Mouse (Mus musculus) lung, embryonic 14.5 days (tissue): ENCODE data around the gene Grm8. TPM values are rescaled to one million over a fixed set of nuclear protein-coding genes. Genes with fewer than 3 reads are reported as not detected.

ENCODE experiments used
- ATAC-seq: fragments of 200-750 bp; cut with Nextera tagmentation; 2 replicates; pipeline ENCODE4 v1.8.0; 2017; ENCODE audit warnings: mild to moderate bottlenecking, moderate TSS enrichment, moderate library complexity; ENCODE audit not compliant: insufficient read depth
- DNase-seq: peaks from one replicate; pipeline ENCODE4 v3.0.0-alpha.2; 2015
- H3K27ac ChIP-seq: fragments of 300-500 bp; sonication (generic); 2 replicates; pipeline ENCODE4 v1.5.1; 2014; ENCODE audit warnings: low read depth, mild to moderate bottlenecking, moderate library complexity
- H3K27me3 ChIP-seq: fragments of 300-500 bp; sonication (generic); 2 replicates; pipeline ENCODE4 v1.6.1; 2014; ENCODE audit warnings: low read length, control low read depth; ENCODE audit not compliant: insufficient read depth
- H3K36me3 ChIP-seq: fragments of 300-500 bp; sonication (generic); 2 replicates; pipeline ENCODE4 v1.6.1; 2014; ENCODE audit warnings: control low read depth; ENCODE audit not compliant: insufficient read depth
- H3K4me1 ChIP-seq: fragments of 300-500 bp; sonication (generic); 2 replicates; pipeline ENCODE4 v1.6.1; 2014; ENCODE audit warnings: antibody characterized with exemption, control low read depth; ENCODE audit not compliant: insufficient read depth
- H3K4me2 ChIP-seq: fragments of 300-500 bp; sonication (generic); 2 replicates; pipeline ENCODE4 v1.6.1; 2014; ENCODE audit warnings: mild to moderate bottlenecking
- H3K4me3 ChIP-seq: fragments of 300-500 bp; sonication (generic); 2 replicates; pipeline ENCODE4 v1.5.1; 2014; ENCODE audit warnings: low read depth, low read length
- H3K9ac ChIP-seq: fragments of 300-500 bp; sonication (generic); 2 replicates; pipeline ENCODE4 v1.6.1; 2014
- H3K9me3 ChIP-seq: fragments of 300-500 bp; sonication (generic); 2 replicates; pipeline ENCODE4 v1.6.1; 2016; ENCODE audit warnings: low read depth, low read length, control low read depth
- CTCF ChIP-seq: IDR thresholded peaks from 2 replicates; pipeline ENCODE4 v1.5.1; 2016; ENCODE audit warnings: antibody characterized with exemption, low read depth
- WGBS: fragments of 180-500 bp; shearing (Covaris S2); extraction: QIAGEN DNeasy Blood & Tissue Kit; methylation state at CpG from one replicate; pipeline ENCODE4 v1.1.7; 2014; 5-methylcytosine and 5-hydroxymethylcytosine counted together
- polyA plus RNA-seq: library from polyadenylated mRNA; unstranded; fragments of >200 nt; fragmentation: Nextera tagmentation; extraction: Ambion mirVana; gene quantifications from 2 replicates; pipeline ENCODE4 v1.2.1, GENCODE M21; 2014

Gene Grm8
- polyA plus RNA-seq, 1 experiment from 2014 or later = not detected

DNA sequence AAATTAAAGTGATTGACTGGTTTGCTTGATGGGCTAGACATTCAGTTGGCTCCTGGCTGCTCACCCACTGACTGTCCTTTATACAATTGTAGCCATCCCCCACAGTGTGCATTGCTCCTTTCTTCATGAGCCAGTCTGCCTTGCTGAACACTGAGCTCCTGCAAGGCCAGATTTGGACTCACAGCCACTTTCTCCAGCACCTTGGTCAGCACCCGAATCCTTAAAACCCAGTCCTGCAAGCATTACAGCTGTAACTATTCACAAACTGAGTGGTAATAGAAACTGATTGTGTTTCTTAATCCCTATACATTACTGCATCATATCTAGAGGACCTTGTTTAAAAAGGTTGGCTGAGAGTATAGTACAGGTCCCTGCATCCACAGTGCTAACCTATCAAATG, 221.7 kb downstream of the Grm8 start:
- H3K9ac ChIP-seq = no peak overlapping the region
- no peak for TF ChIP-seq CTCF
- no peak overlapping the region for H3K4me2 ChIP-seq
- H3K27ac ChIP-seq = no peak overlapping the region
- DNase-seq (peak; percentile 57), ATAC-seq (no peak)
- H3K4me3 ChIP-seq = no peak overlapping the region
- no peaks in the 10 kb centered on the region for H3K4me1 ChIP-seq
- H3K27me3 ChIP-seq = no peaks in the 10 kb centered on the region
- WGBS = 39% methylated on average over 1 of the region's 1 CpGs
- no peaks in the 10 kb centered on the region for H3K36me3 ChIP-seq
- H3K9me3 ChIP-seq = peaks cover 4% of the 10 kb centered on the region; the same call in 1 of the 2 replicates

DNA sequence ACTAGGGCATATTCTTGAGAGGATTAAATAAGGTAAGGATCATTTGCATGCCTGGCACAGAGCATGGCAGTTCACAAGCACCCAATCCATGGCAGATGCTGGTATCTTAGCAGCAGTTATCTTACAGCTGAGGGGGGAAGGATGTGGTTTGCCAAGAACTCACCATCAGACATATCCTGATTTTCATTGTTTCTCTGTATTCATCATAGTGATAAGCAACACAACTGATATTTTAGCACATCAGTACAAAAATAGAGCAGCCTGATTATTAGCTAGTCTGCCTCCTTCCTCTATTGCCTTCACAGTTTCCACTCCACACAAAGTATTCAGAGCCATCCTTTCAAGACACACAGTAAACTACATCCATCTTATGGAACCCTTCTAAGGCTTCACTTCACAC, 230.6 kb downstream of the Grm8 start:
- no peak for TF ChIP-seq CTCF
- Histone ChIP-seq H3K9me3 (no peaks in the 10 kb centered on the region), H3K36me3 (no peaks in the 10 kb centered on the region), H3K4me1 (no peaks in the 10 kb centered on the region), H3K4me3 (no peak overlapping the region), H3K27ac (no peak overlapping the region), H3K9ac (no peak overlapping the region), H3K27me3 (no peaks in the 10 kb centered on the region), H3K4me2 (no peak overlapping the region)
- ATAC-seq (no peak), DNase-seq (no peak)

DNA sequence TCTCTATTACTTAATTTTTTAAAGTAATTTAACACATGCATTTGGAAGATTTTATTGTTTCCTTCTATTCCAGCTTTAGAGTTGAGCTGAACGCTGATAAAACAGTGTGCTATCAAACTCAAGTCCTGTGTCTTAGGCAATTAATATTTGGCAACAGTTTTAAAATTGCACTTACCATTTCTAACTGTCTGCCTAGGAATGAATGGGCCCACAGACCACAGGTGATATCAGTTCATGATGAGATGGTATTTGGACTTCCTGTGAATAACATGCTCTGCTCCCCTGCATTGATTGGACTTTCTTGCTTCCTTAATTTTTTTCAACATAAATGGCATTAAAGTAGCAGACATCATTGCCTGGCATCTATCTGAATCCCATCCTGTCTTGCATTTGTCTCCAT, 232.8 kb downstream of the Grm8 start:
- 79% methylated on average over 1 of the region's 1 CpGs for WGBS
- no peak overlapping the region for H3K4me2 ChIP-seq

DNA sequence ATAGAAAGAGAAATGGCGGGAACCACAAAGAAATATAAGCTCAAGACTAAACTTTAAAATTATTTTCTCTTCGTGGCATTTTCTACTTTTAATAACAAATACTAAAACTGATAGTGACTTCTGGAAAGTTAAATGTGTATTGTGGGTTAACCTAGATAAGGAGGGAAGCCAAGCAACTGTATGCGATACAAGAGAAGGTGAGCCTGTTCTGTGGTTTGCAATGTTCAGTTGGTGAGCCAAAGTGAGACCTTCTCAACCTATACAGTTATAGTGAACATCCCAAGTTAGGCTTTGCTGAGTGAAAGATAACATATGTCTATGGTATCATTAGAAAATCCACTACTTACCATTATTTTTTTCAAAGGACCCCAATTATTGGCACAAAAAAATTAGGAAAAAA, 233.6 kb downstream of the Grm8 start:
- WGBS = 81% methylated on average over 3 of the region's 3 CpGs
- Histone ChIP-seq H3K4me2 (no peak overlapping the region), H3K4me1 (no peaks in the 10 kb centered on the region), H3K27ac (no peak overlapping the region), H3K9me3 (no peaks in the 10 kb centered on the region), H3K4me3 (no peak overlapping the region), H3K9ac (no peak overlapping the region), H3K27me3 (no peaks in the 10 kb centered on the region), H3K36me3 (no peaks in the 10 kb centered on the region)
- DNase-seq (no peak), ATAC-seq (no peak)
- no peak for TF ChIP-seq CTCF

More for the DNA sequence above, 232.8 kb downstream of the Grm8 start:
- no peak overlapping the region for H3K27ac ChIP-seq
- H3K36me3 ChIP-seq = no peaks in the 10 kb centered on the region
- no peaks in the 10 kb centered on the region for H3K9me3 ChIP-seq
- H3K4me3 ChIP-seq = no peak overlapping the region
- H3K9ac ChIP-seq = no peak overlapping the region
- H3K27me3 ChIP-seq = no peaks in the 10 kb centered on the region
- DNase-seq (no peak), ATAC-seq (no peak)
- no peak for TF ChIP-seq CTCF
- no peaks in the 10 kb centered on the region for H3K4me1 ChIP-seq

DNA sequence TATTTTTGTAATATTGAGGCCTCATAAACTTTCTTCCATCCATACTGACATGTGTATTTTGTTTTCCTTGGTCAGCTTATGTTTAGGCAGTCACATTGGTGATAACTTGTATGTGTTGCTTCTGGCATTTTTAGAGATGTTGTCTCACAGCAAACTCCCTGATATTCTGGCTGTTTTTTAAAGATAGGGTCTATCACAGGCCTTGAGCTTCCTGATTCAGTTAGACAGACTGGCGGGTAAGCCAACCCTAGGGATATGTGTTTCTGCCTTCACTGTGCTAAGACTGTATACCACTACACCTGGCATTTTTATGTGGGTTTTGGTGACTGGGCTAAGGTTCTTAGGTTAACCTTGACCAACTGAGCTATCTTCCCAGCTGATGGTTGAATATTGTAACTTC, 239.8 kb downstream of the Grm8 start:
- 84% methylated on average over 1 of the region's 1 CpGs for WGBS
- Histone ChIP-seq H3K36me3 (no peaks in the 10 kb centered on the region), H3K4me3 (no peak overlapping the region), H3K4me1 (no peaks in the 10 kb centered on the region), H3K9me3 (no peaks in the 10 kb centered on the region), H3K27ac (no peak overlapping the region), H3K9ac (no peak overlapping the region), H3K4me2 (no peak overlapping the region), H3K27me3 (no peaks in the 10 kb centered on the region)
- ATAC-seq (no peak), DNase-seq (no peak)
- no peak for TF ChIP-seq CTCF

DNA sequence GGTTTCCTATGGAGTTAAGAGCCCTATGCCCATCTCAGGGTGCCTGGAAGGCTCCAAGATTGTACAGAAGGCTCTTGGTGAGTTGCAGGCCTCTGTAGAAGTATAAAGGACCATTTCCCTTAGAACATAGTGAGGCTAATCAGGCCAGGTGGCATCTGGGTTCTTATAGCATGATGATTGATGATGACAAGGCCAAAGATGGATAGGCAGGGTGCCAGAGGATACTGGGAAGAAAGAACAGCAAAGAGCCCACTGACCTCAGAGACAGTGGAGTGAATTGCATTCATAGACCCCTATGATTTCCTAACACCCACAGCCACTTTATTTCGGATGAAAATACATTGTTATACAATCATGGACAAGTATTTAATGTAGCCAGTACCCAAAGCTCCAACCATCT, 242.1 kb downstream of the Grm8 start:
- Histone ChIP-seq H3K4me2 (no peak overlapping the region), H3K4me3 (no peak overlapping the region), H3K36me3 (no peaks in the 10 kb centered on the region), H3K27me3 (no peaks in the 10 kb centered on the region), H3K4me1 (no peaks in the 10 kb centered on the region), H3K9me3 (no peaks in the 10 kb centered on the region), H3K9ac (no peak overlapping the region), H3K27ac (no peak overlapping the region)
- no peak for DNase-seq
- no peak for TF ChIP-seq CTCF
- 74% methylated on average over 1 of the region's 1 CpGs for WGBS
- ATAC-seq = no peak

DNA sequence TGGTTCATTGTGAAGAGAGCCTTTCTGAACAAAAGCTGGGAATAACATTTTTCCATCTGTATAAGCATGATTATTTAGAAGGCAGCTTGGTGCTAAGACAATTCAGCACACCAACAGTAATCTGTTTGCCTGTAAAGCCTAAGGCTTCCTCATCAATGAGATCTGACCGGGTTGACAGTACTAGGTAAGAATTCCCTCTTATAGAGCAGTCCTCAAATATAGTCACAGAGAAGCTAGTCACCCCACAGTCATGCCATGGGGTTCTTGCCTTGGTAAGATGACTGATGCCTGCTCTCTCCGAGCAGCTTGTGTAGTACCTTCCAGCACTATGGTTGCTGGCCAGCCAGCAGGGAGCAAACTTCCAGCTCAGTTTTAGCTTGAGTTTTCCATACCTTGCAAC, 246.6 kb downstream of the Grm8 start:
- no peak overlapping the region for H3K27ac ChIP-seq
- no peak for TF ChIP-seq CTCF
- 82% methylated on average over 2 of the region's 2 CpGs for WGBS
- H3K4me3 ChIP-seq = no peak overlapping the region
- H3K9ac ChIP-seq = no peak overlapping the region
- ATAC-seq (no peak), DNase-seq (no peak)
- H3K4me1 ChIP-seq = no peaks in the 10 kb centered on the region
- H3K9me3 ChIP-seq = no peaks in the 10 kb centered on the region
- no peaks in the 10 kb centered on the region for H3K36me3 ChIP-seq
- H3K27me3 ChIP-seq = no peaks in the 10 kb centered on the region
- H3K4me2 ChIP-seq = no peak overlapping the region

DNA sequence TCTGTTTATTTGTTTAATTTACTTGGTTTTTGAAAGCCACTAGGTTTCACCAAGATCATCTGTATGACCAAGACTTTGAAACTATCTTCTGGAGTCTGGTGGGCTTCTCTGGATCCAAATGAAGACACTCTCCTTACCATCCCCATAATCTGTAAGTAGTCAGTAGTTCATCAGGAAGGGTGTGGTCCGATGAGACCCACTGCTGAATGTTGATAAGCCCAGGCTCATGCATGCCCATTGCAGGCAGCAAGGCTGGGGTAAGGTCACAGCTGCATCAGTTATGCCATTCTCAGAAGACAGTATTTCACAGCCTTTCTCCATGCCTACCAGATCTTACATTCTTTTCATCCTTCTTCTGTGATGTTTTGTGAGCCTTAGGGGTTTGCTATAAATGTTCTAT, 247.1 kb downstream of the Grm8 start:
- Histone ChIP-seq H3K4me3 (no peak overlapping the region), H3K9me3 (no peaks in the 10 kb centered on the region), H3K4me2 (no peak overlapping the region), H3K9ac (no peak overlapping the region), H3K27ac (no peak overlapping the region), H3K36me3 (no peaks in the 10 kb centered on the region), H3K4me1 (no peaks in the 10 kb centered on the region), H3K27me3 (no peaks in the 10 kb centered on the region)
- TF ChIP-seq CTCF = no peak
- ATAC-seq (no peak), DNase-seq (no peak)
- WGBS = 73% methylated on average over 1 of the region's 1 CpGs
